Comparison of ENCODE assay signal across 13 mouse cellular contexts in the genomic region with DNA sequence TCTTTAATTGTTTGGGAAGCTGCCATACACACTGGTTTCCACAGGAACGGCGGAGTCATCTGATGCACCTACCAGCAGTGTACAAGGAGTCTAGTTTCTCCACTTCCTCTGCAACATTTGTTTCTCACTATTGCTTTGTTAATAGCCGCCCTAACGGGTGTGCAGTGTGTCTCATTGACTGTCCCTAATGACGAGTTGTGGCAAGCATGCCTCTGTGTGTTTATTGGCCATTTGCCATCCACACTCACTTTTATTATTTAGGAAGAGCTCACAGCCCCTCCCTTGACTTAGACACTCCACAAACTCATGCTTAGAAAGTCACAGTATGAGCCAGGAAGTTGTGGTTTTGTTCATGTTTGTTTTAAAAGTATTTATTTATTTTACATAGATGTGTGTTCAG. TPM values are rescaled to one million over a fixed set of nuclear protein-coding genes. Genes with fewer than 3 reads are reported as not detected.
DNase-seq lines count a peak whose midpoint lies in the region; ATAC-seq and TF ChIP-seq lines count a peak whose summit lies in the region.
"Had no signal": no experiment of that assay in that cellular context is flagged by ENCODE, and none has a peak within 500 bp of the region (broad histone marks: within the 10 kb centered on the region; RNA-seq: fewer than 3 reads in every experiment).

No protein-coding gene starts in this region.

- no peaks in the 10 kb centered on the region for H3K36me3 ChIP-seq in hindbrain, embryonic 13.5 days
- H3K36me3 ChIP-seq in hindbrain, embryonic 12.5 days, result no peaks in the 10 kb centered on the region
- no peaks in the 10 kb centered on the region for H3K36me3 ChIP-seq in lung, embryonic 16.5 days (ENCODE audit: control insufficient read depth, insufficient read depth, low read length)
- H3K36me3 ChIP-seq: midbrain, embryonic 12.5 days had no signal

- H3K9me3 ChIP-seq in hindbrain, embryonic 13.5 days, result no peaks in the 10 kb centered on the region
- no peaks in the 10 kb centered on the region for H3K9me3 ChIP-seq in hindbrain, embryonic 12.5 days (replicated peaks)
- no peaks in the 10 kb centered on the region for H3K9me3 ChIP-seq in lung, embryonic 16.5 days (ENCODE audit: control insufficient read depth, low read length)
- H3K9me3 ChIP-seq: midbrain, embryonic 12.5 days had no signal

- no peak for DNase-seq in lung, adult 2 months
- DNase-seq in brain, embryonic 14.5 days (ENCODE audit: low read depth), result peak; percentile 47
- peak; percentile 10 for DNase-seq in lung, postnatal 36 days
- DNase-seq in spleen, adult 18-20 months, result no peak
- DNase-seq: gastrocnemius, postnatal 25 days; heart, postnatal 14 days; thymus, postnatal 14 days had no signal

- H3K4me3 ChIP-seq in hindbrain, embryonic 13.5 days, result no peak overlapping the region
- H3K4me3 ChIP-seq in hindbrain, embryonic 12.5 days, result no peak overlapping the region
- H3K4me3 ChIP-seq in lung, embryonic 16.5 days (ENCODE audit: low read length), result no peak overlapping the region
- H3K4me3 ChIP-seq in lung, adult 2 months (replicated peaks; ENCODE audit: extremely low read depth, low read depth, low read length), result no peak overlapping the region
- H3K4me3 ChIP-seq: midbrain, embryonic 12.5 days; myocyte had no signal

- peaks cover 12% of the 10 kb centered on the region for H3K4me1 ChIP-seq in hindbrain, embryonic 13.5 days (replicated peaks)
- H3K4me1 ChIP-seq in hindbrain, embryonic 12.5 days, result no peaks in the 10 kb centered on the region
- peaks cover 13% of the 10 kb centered on the region for H3K4me1 ChIP-seq in lung, embryonic 16.5 days (replicated peaks; ENCODE audit: control insufficient read depth, insufficient read depth, low read length)
- H3K4me1 ChIP-seq in lung, adult 2 months (ENCODE audit: control insufficient read depth, insufficient read depth, low read length), result no peaks in the 10 kb centered on the region; the same call in 1 of the 2 replicates
- H3K4me1 ChIP-seq: midbrain, embryonic 12.5 days had no signal

- WGBS in hindbrain, embryonic 13.5 days, result 58% methylated on average over 5 of the region's 5 CpGs
- 72% methylated on average over 5 of the region's 5 CpGs for WGBS in hindbrain, embryonic 12.5 days
- WGBS in lung, embryonic 16.5 days, result 36% methylated on average over 5 of the region's 5 CpGs
- 28% methylated on average over 5 of the region's 5 CpGs for WGBS in lung, adult 2 months

- no peak overlapping the region for H3K4me2 ChIP-seq in hindbrain, embryonic 13.5 days
- H3K4me2 ChIP-seq in hindbrain, embryonic 12.5 days (replicated peaks), result no peak overlapping the region
- no peak overlapping the region for H3K4me2 ChIP-seq in lung, embryonic 16.5 days (ENCODE audit: low read depth, low read length)
- H3K4me2 ChIP-seq: midbrain, embryonic 12.5 days had no signal

- H3K27me3 ChIP-seq in hindbrain, embryonic 13.5 days, result no peaks in the 10 kb centered on the region
- H3K27me3 ChIP-seq in hindbrain, embryonic 12.5 days, result no peaks in the 10 kb centered on the region
- H3K27me3 ChIP-seq in lung, embryonic 16.5 days (ENCODE audit: control insufficient read depth, insufficient read depth, low read depth, low read length), result no peaks in the 10 kb centered on the region
- H3K27me3 ChIP-seq: midbrain, embryonic 12.5 days had no signal

- no peak overlapping the region for H3K9ac ChIP-seq in hindbrain, embryonic 13.5 days
- no peak overlapping the region for H3K9ac ChIP-seq in hindbrain, embryonic 12.5 days
- H3K9ac ChIP-seq in lung, embryonic 16.5 days (ENCODE audit: low read length), result no peak overlapping the region
- H3K9ac ChIP-seq: midbrain, embryonic 12.5 days had no signal

- 0 out of 2 replicates have a peak, but pooled peaks have one; percentile 46 for ATAC-seq in hindbrain, embryonic 13.5 days (ENCODE audit: low FRiP score)
- no peak for ATAC-seq in hindbrain, embryonic 12.5 days (ENCODE audit: low FRiP score)
- peak; percentile 71 for ATAC-seq in lung, embryonic 16.5 days (ENCODE audit: low read depth)

- TF ChIP-seq POLR2A in lung, adult 2 months (IDR thresholded peaks at IDR 0.05; ENCODE audit: borderline replicate concordance, extremely low read depth, low read depth, low read length), result no peak
- TF ChIP-seq POLR2A in brain, embryonic 14.5 days (IDR thresholded peaks at IDR 0.05; ENCODE audit: borderline replicate concordance, extremely low read depth, insufficient read depth, insufficient read length, poor library complexity, severe bottlenecking), result no peak

- H3K27ac ChIP-seq in hindbrain, embryonic 13.5 days, result no peak overlapping the region
- H3K27ac ChIP-seq in hindbrain, embryonic 12.5 days, result no peak overlapping the region
- H3K27ac ChIP-seq in lung, embryonic 16.5 days (ENCODE audit: low read length), result peak overlapping the region; percentile 79
- H3K27ac ChIP-seq: macrophage; midbrain, embryonic 12.5 days had no signal

- TF ChIP-seq CTCF in lung, adult 2 months (IDR thresholded peaks at IDR 0.05; ENCODE audit: insufficient read depth, low read length), result no peak
- TF ChIP-seq CTCF in brain, embryonic 14.5 days (IDR thresholded peaks at IDR 0.05; ENCODE audit: borderline replicate concordance, extremely low read depth, insufficient read depth, insufficient read length), result no peak

RNA-seq across cellular contexts. Expression of a gene that starts 45.0 kb away (rescaled TPM):
- polyA plus RNA-seq in hindbrain, embryonic 13.5 days (2015; fragmentation: Nextera tagmentation; extraction: Ambion mirVana), result 12.2 and 12.6 TPM in 2 replicates
- polyA plus RNA-seq in hindbrain, embryonic 12.5 days (2016; fragmentation: Nextera tagmentation; extraction: Ambion mirVana), result 9.6 and 10.3 TPM in 2 replicates
- polyA plus RNA-seq in lung, embryonic 16.5 days (2015; fragmentation: Nextera tagmentation; extraction: Ambion mirVana), result 7.4 and 7.5 TPM in 2 replicates
- 0.66 and 0.97 TPM in 2 replicates for polyA plus RNA-seq in lung, adult 2 months (2012; rRNA removed)
- 4.6 and 9.5 TPM in 2 replicates for polyA plus RNA-seq in brain, embryonic 14.5 days (2012; rRNA removed)
- polyA plus RNA-seq: myocyte had no signal

Comparison
In these comparisons a context has a peak if more than half of its experiments do, and no peak if none do; other contexts are left out.
1. DNase-seq: peak in brain, embryonic 14.5 days (single experiment) and lung, postnatal 36 days (single experiment); none in lung, adult 2 months (single experiment) and spleen, adult 18-20 months (0 of 2).